Mouse (Mus musculus) spleen, adult 2 months (tissue): ENCODE results near the gene Ice2. TPM values are rescaled to one million over a fixed set of nuclear protein-coding genes. Genes with fewer than 3 reads are reported as not detected.

Experiments
- DNase-seq, 2 experiments: peaks; one replicate each; pipeline versions ENCODE4 v3.0.0 to v3.0.0-alpha.2; 2012 to 2021; ENCODE audit warnings: low spot score in 2 of 2, low read depth in 1 of 2
- H3K27ac ChIP-seq: fragments of 200-500 bp; 2 replicates; pipeline ENCODE4 v1.5.1; 2012; ENCODE audit warnings: low read length, inconsistent platforms; ENCODE audit not compliant: insufficient read depth
- H3K27me3 ChIP-seq: fragments of 200-500 bp; 2 replicates; pipeline ENCODE4 v1.6.1; 2012; ENCODE audit warnings: mild to moderate bottlenecking, moderate library complexity, low read length, inconsistent platforms; ENCODE audit not compliant: control insufficient read depth, insufficient read depth
- H3K36me3 ChIP-seq: fragments of 200-500 bp; 2 replicates; pipeline ENCODE4 v1.6.1; 2012; ENCODE audit warnings: mild to moderate bottlenecking, low read length, inconsistent platforms; ENCODE audit not compliant: control insufficient read depth, insufficient read depth
- H3K4me1 ChIP-seq: fragments of 200-500 bp; 2 replicates; pipeline ENCODE4 v1.6.1; 2011; ENCODE audit warnings: inconsistent platforms; ENCODE audit not compliant: control insufficient read depth, insufficient read depth, insufficient read length
- H3K4me3 ChIP-seq: fragments of 200-500 bp; 2 replicates; pipeline ENCODE4 v1.5.1; 2011; ENCODE audit warnings: mild to moderate bottlenecking, inconsistent platforms; ENCODE audit not compliant: insufficient read depth, insufficient read length; ENCODE audit errors: extremely low read depth
- CTCF ChIP-seq: fragments of 200-500 bp; IDR thresholded peaks from 2 replicates; pipeline ENCODE4 v1.5.1; 2011; ENCODE audit warnings: mild to moderate bottlenecking, inconsistent platforms; ENCODE audit not compliant: insufficient read depth, insufficient read length, insufficient replicate concordance; ENCODE audit errors: extremely low read depth
- POLR2A ChIP-seq: fragments of 200-500 bp; IDR thresholded peaks from 2 replicates; pipeline ENCODE4 v1.6.1; 2011; ENCODE audit warnings: low read depth, low read length, inconsistent platforms
- WGBS: fragments of 180-500 bp; shearing (Covaris S2); methylation state at CpG from one replicate; pipeline ENCODE4 v1.1.7; 2018; 5-methylcytosine and 5-hydroxymethylcytosine counted together
- polyA plus RNA-seq: library from polyadenylated mRNA; depleted of rRNA; stranded (reverse); fragments of >200 nt; gene quantifications from 2 replicates; pipeline ENCODE4 v1.2.3, GENCODE M21; 2012; rRNA removed

Gene Ice2
- polyA plus RNA-seq, result 2.2 and 2.6 TPM in 2 replicates

DNA sequence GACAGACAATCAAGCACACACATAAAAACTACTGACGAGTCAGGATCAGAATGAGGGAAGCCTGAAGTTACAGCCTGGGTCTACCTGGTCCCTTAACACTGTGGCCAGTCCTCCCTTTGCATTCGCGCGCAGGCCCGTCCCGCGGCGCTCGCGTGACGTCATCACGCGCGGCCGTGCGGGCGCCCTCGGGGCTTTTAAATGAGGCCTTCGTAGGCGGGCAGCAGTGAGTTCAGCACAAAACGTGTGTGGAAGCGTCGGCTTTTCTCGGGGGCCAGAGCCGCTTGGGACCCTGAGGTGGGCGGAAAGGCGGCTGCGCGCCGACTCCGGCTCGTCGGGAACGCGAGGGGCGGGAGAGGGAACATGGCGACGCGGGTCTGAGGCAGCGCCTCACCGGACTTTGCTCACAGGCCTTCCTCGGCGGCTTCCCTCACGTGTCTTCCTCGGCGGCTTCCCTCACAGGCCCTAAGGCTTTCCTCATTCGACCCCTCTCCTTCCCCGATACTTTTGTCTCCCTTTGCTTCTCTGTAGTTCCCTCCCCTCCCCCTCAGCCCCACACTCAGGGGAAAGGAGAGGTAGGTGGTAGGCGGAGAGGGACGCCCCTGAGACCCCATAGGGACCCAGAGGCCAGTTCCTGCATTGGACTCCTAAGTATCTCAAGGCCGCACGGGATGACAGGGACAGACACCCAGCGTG lies at the start of gene Ice2:
Ice2 (plus strand) TSS at position 147 of the 693 bp plus-strand sequence.
- WGBS, result 1% methylated on average over 51 of the region's 53 CpGs
- peak within 1 kb of the TSS; percentile 99 for H3K4me3 ChIP-seq

DNA sequence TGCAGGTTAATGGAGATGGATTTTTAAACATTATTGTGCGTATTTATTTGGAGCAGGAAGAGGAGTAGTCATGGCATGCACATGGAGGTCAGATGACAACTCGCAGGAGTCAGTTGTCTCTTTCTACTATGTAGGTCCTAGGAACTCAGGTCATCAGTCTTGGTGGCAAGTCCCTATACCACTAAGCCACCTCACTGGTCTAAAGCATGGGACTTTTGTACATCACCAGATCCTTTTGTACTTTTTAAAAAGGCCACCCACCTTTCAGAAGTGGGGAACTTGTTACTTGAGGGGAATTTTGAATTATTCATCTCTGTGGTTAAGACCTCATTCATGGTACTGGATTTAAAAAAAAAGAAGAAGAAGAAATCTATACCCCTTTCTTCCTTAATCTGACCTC lies 48.2 kb upstream of the Ice2 start:
- WGBS, result 86% methylated on average over 2 of the region's 2 CpGs

More for the DNA sequence above, at the start of gene Ice2:
- peak; percentile 50 for TF ChIP-seq POLR2A
- TF ChIP-seq CTCF, result no peak
- H3K27me3 ChIP-seq, result no peaks in the 10 kb centered on the region
- H3K27ac ChIP-seq, result peak within 1 kb of the TSS; percentile 91
- peak; percentile 60 to 68 for DNase-seq
- no peaks in the 10 kb centered on the region; the same call in 1 of the 2 replicates for H3K4me1 ChIP-seq
- no peaks in the 10 kb centered on the region for H3K36me3 ChIP-seq

DNA sequence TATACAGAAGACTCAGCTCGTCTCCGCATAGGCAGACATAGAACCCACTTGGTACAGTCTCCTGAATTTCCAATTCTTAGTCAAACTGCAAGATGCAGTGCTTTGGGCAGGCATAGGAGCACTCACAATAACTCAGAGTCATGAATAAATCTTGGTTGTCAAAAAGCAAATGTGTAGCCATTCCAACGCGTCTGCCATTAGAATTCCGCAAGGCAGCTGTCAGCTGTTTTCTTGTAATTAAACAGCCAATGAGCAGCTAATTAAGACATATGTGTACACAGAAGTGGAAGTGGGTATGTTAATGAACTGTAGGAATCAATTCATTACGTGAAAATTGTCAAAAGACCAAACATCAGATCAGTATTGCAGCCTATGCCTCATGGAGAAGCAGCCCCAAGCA lies 43.5 kb upstream of the Ice2 start:
- DNase-seq, result no peak
- no peaks in the 10 kb centered on the region for H3K27me3 ChIP-seq
- H3K4me1 ChIP-seq, result no peaks in the 10 kb centered on the region
- WGBS, result 94% methylated on average over 6 of the region's 6 CpGs
- H3K27ac ChIP-seq, result no peak overlapping the region
- TF ChIP-seq POLR2A, result no peak
- TF ChIP-seq CTCF, result no peak
- no peak overlapping the region for H3K4me3 ChIP-seq
- H3K36me3 ChIP-seq, result no peaks in the 10 kb centered on the region

More for the DNA sequence above, 48.2 kb upstream of the Ice2 start:
- Histone ChIP-seq H3K4me3 (no peak overlapping the region), H3K4me1 (no peaks in the 10 kb centered on the region), H3K36me3 (no peaks in the 10 kb centered on the region), H3K27ac (no peak overlapping the region), H3K27me3 (no peaks in the 10 kb centered on the region)
- TF ChIP-seq CTCF (no peak), POLR2A (no peak)
- no peak for DNase-seq

DNA sequence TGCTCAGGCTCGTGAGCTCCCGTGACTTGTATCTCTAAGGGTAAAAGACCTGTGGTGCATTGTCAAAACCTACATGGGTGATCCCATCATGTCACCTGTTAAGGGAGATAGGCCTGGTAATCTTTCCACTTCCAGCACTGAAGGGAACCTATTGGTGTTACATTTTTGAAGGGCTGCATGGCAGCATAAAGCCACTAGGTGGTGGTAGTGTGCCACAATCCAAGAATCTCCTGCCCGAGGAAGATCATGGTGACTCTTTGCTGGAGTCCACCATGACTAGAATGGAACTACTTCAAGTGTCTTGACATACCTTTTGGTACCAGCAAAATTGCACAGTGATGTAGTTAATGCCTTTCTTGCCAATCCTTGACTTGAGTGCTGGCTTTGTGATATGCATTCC lies 39.9 kb upstream of the Ice2 start:
- 48% methylated on average over 3 of the region's 3 CpGs for WGBS
- TF ChIP-seq POLR2A, result no peak
- peak; percentile 75; the same call in 1 of the 2 replicates for TF ChIP-seq CTCF
- Histone ChIP-seq H3K4me1 (no peaks in the 10 kb centered on the region), H3K27me3 (no peaks in the 10 kb centered on the region), H3K36me3 (no peaks in the 10 kb centered on the region), H3K27ac (no peak overlapping the region), H3K4me3 (no peak overlapping the region)
- DNase-seq, result peak in 1 of 2 experiments; percentile 33

DNA sequence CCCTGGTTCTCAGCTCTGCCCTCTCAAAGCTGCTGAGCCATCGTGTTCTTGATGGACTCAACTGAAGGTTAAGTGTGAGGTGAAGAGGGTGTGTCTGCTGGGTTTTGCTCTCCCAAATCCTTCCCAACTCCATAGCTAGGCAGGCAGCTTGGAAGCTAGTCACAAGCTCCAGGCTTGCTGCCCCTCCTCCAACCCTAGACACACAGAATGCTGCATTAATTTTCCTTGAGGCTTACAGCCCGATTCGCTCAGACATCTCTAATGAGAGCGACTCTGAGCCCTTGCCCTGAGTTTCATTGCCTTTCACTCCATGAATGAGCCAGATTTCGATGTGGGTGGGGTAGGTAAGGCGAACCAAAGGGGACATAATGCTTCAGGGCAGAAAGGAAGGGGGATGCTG lies 38.9 kb upstream of the Ice2 start:
- no peak for DNase-seq
- Histone ChIP-seq H3K36me3 (no peaks in the 10 kb centered on the region), H3K27me3 (no peaks in the 10 kb centered on the region), H3K4me1 (no peaks in the 10 kb centered on the region), H3K27ac (no peak overlapping the region), H3K4me3 (no peak overlapping the region)
- 90% methylated on average over 6 of the region's 6 CpGs for WGBS
- TF ChIP-seq POLR2A (no peak), CTCF (no peak)

DNA sequence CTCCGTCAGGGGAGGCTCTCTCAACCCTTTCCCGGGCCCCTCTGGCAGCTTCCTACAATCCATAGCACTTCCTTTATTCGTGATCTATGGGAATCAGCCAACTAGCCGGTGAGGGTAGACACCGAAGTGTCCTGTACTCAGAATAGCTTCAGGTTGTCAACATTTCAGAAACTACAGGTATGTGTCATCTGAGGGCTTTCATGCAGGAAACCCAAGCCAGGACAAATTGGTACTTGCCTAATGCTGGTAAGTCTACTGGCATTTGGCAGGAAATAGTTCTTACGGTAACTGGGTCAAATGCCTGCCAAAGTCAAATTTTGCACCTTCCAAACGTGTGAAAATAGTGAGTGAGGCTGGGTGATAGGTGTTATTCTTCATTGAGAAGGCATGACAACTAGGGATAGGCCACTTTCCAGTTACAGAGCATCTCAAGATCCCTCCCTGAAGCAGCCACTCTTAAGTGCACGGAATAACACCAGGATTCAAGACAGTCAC lies 35.7 kb upstream of the Ice2 start:
- Histone ChIP-seq H3K4me1 (no peaks in the 10 kb centered on the region), H3K27me3 (no peaks in the 10 kb centered on the region), H3K4me3 (no peak overlapping the region), H3K36me3 (no peaks in the 10 kb centered on the region), H3K27ac (no peak overlapping the region)
- 90% methylated on average over 8 of the region's 8 CpGs for WGBS
- DNase-seq, result no peak
- TF ChIP-seq CTCF (no peak), POLR2A (no peak)

DNA sequence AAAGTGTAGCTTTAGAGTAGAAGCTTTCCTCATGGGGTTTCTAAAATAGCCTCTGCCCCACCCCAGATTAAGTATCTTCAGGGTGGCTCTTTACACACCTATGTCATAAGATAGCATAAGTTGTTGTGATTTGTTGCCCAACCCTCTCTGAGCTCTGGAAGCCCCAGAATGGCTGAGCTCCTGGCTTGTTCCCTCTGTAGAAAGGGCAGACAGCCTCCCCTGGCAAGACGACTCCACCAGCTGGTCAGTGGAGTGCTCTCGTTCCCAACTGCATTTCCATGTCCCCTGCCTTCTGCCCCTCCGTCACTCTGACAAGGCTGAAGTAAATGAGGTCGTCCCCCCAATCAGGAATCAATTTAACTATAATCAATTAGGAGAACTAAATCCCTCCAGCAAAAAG lies 34.9 kb upstream of the Ice2 start:
- no peak overlapping the region for H3K4me3 ChIP-seq

More for the DNA sequence above, 34.9 kb upstream of the Ice2 start:
- Histone ChIP-seq H3K4me1 (no peaks in the 10 kb centered on the region), H3K27ac (no peak overlapping the region), H3K36me3 (no peaks in the 10 kb centered on the region), H3K27me3 (no peaks in the 10 kb centered on the region)
- no peak for DNase-seq
- WGBS, result 86% methylated on average over 4 of the region's 4 CpGs
- TF ChIP-seq POLR2A, result no peak
- TF ChIP-seq CTCF, result no peak
